Mouse (Mus musculus) limb, embryonic 14.5 days (tissue): ENCODE measurements around the gene Gm42791. TPM values are rescaled to one million over a fixed set of nuclear protein-coding genes. Genes with fewer than 3 reads are reported as not detected.

Experiments used
- ATAC-seq: fragments of 200-750 bp; cut with Nextera tagmentation; 2 replicates; pipeline ENCODE4 v1.8.0; 2017; ENCODE audit warnings: low read depth, moderate number of reproducible peaks, moderate TSS enrichment; ENCODE audit not compliant: low FRiP score
- DNase-seq: peaks from one replicate; pipeline ENCODE4 v3.0.0-alpha.2; 2015; ENCODE audit warnings: low spot score
- H3K27ac ChIP-seq: fragments of 300-500 bp; sonication (generic); replicated peaks from 2 replicates; pipeline ENCODE4 v1.5.1; 2014; ENCODE audit warnings: low read depth, mild to moderate bottlenecking, low read length, moderate library complexity, mixed read lengths
- H3K27me3 ChIP-seq: fragments of 300-500 bp; sonication (generic); 2 replicates; pipeline ENCODE4 v1.6.1; 2014; ENCODE audit warnings: low read length, mixed read lengths; ENCODE audit not compliant: control insufficient read depth, insufficient read depth
- H3K36me3 ChIP-seq: fragments of 300-500 bp; sonication (generic); 2 replicates; pipeline ENCODE4 v1.6.1; 2014; ENCODE audit warnings: mild to moderate bottlenecking, low read length, moderate library complexity, mixed read lengths; ENCODE audit not compliant: control insufficient read depth, insufficient read depth
- H3K4me1 ChIP-seq: fragments of 300-500 bp; sonication (generic); 2 replicates; pipeline ENCODE4 v1.6.1; 2014; ENCODE audit warnings: antibody characterized with exemption, low read length, mixed read lengths; ENCODE audit not compliant: control insufficient read depth, insufficient read depth
- H3K4me2 ChIP-seq: fragments of 300-500 bp; sonication (generic); replicated peaks from 2 replicates; pipeline ENCODE4 v1.6.1; 2014; ENCODE audit warnings: low read depth, mild to moderate bottlenecking, low read length, moderate library complexity; ENCODE audit not compliant: severe bottlenecking
- H3K4me3 ChIP-seq: fragments of 300-500 bp; sonication (generic); replicated peaks from 2 replicates; pipeline ENCODE4 v1.5.1; 2014; ENCODE audit warnings: low read length
- H3K9ac ChIP-seq: fragments of 300-500 bp; sonication (generic); 2 replicates; pipeline ENCODE4 v1.6.1; 2014; ENCODE audit warnings: mild to moderate bottlenecking, low read depth, low read length, moderate library complexity; ENCODE audit not compliant: severe bottlenecking
- H3K9me3 ChIP-seq: fragments of 300-500 bp; sonication (generic); 2 replicates; pipeline ENCODE4 v1.6.1; 2016; ENCODE audit warnings: low read length; ENCODE audit not compliant: control insufficient read depth
- POLR2A ChIP-seq: fragments of 200-500 bp; IDR thresholded peaks from 2 replicates; pipeline ENCODE4 v1.8.0; 2012; ENCODE audit warnings: inconsistent platforms, mild to moderate bottlenecking, moderate library complexity, borderline replicate concordance; ENCODE audit not compliant: insufficient read depth, insufficient read length; ENCODE audit errors: extremely low read depth
- WGBS: fragments of 180-500 bp; shearing (Covaris S2); extraction: QIAGEN DNeasy Blood & Tissue Kit; methylation state at CpG from one replicate; pipeline ENCODE4 v1.1.7; 2014; 5-methylcytosine and 5-hydroxymethylcytosine counted together
- polyA plus RNA-seq, 2 experiments: library from polyadenylated mRNA; depleted of rRNA in 1 of 2; stranded (reverse) in 1 of 2; unstranded in 1 of 2; fragments of >200 nt; fragmentation: Nextera tagmentation in 1 of 2; extraction: Ambion mirVana in 1 of 2; gene quantifications; 2 replicates each; pipeline versions ENCODE4 v1.2.1 to v1.2.3; 2012 to 2014

Gene Gm42791
- polyA plus RNA-seq, 2 experiments: not detected

- no peak for DNase-seq
- H3K4me2 ChIP-seq: no peak overlapping the region
- H3K9me3 ChIP-seq: no peaks in the 10 kb centered on the region
- H3K36me3 ChIP-seq: peaks cover 34% of the 10 kb centered on the region
- no peak for ATAC-seq
- WGBS: 74% methylated on average over 14 of the region's 14 CpGs
- TF ChIP-seq POLR2A: no peak
- H3K27me3 ChIP-seq: no peaks in the 10 kb centered on the region
- H3K4me1 ChIP-seq: no peaks in the 10 kb centered on the region
- no peak overlapping the region for H3K27ac ChIP-seq
- no peak overlapping the region for H3K9ac ChIP-seq
- H3K4me3 ChIP-seq: no peak overlapping the region
Observed at GRCm38 (mm10) chr5:148897069-148897702, 97.8 kb downstream of the Gm42791 start.

DNA sequence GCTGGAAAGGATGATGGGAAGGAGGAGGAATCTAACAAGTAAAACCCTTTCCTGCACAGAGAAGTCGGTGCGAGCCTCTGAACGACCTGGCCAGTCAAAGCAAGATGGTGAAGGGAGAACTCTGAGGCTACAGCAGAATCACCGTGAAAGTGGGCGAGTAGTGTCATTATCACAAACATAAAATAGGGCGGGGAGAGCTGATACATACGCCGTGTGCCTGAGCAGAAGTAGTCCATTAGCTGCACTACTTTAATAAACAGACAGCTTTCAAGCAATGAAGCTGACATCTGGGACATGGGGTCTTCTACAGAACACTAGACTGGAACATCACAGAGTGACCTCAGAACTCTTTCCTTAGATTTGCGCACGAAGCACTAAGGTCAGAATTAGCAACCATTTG is 98.4 kb downstream of the Gm42791 start:
- Histone ChIP-seq H3K4me2 (no peak overlapping the region), H3K27ac (no peak overlapping the region), H3K4me1 (no peaks in the 10 kb centered on the region), H3K9me3 (no peaks in the 10 kb centered on the region), H3K9ac (no peak overlapping the region), H3K27me3 (no peaks in the 10 kb centered on the region), H3K4me3 (no peak overlapping the region), H3K36me3 (peaks cover 36% of the 10 kb centered on the region)
- ATAC-seq: no peak
- DNase-seq: no peak
- TF ChIP-seq POLR2A: no peak
- 87% methylated on average over 10 of the region's 10 CpGs for WGBS

GRCm38 (mm10) chr5:148895833-148896232 is 99.1 kb downstream of the Gm42791 start:
- no peak overlapping the region for H3K27ac ChIP-seq
- WGBS: 64% methylated on average over 7 of the region's 7 CpGs
- H3K4me3 ChIP-seq: no peak overlapping the region
- H3K27me3 ChIP-seq: no peaks in the 10 kb centered on the region
- peaks cover 38% of the 10 kb centered on the region for H3K36me3 ChIP-seq
- H3K4me2 ChIP-seq: no peak overlapping the region
- no peak for ATAC-seq
- no peak for DNase-seq
- no peaks in the 10 kb centered on the region for H3K9me3 ChIP-seq
- no peaks in the 10 kb centered on the region for H3K4me1 ChIP-seq
- H3K9ac ChIP-seq: no peak overlapping the region
- TF ChIP-seq POLR2A: no peak

- Histone ChIP-seq H3K4me1 (no peaks in the 10 kb centered on the region), H3K27me3 (no peaks in the 10 kb centered on the region), H3K36me3 (peaks cover 42% of the 10 kb centered on the region), H3K9ac (no peak overlapping the region), H3K4me3 (no peak overlapping the region), H3K4me2 (no peak overlapping the region), H3K9me3 (no peaks in the 10 kb centered on the region), H3K27ac (no peak overlapping the region)
- ATAC-seq: no peak
- 44% methylated on average over 5 of the region's 5 CpGs for WGBS
- no peak for DNase-seq
- no peak for TF ChIP-seq POLR2A
Observed at GRCm38 (mm10) chr5:148895034-148895433, 99.9 kb downstream of the Gm42791 start.

DNA sequence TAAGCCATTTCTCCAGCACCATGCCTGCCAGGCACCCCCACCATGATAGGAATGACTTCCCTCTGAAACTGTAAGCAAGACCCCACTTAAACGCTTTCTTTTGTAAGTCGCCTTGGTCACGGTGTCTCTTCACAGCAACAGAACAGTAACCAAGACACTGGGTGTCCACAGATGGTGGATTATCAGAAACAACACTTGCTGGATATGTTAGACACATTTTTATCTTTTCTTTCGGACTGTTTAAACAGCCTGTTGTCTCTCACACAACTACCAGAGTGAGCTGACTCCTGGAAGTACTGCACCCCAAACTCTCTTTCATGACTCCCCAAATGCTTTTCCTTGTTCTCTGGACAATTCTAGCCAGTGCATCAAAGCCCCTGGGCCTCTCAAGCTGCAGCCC is 104.7 kb downstream of the Gm42791 start:
- 94% methylated on average over 4 of the region's 4 CpGs for WGBS
- Histone ChIP-seq H3K9me3 (no peaks in the 10 kb centered on the region), H3K4me2 (no peak overlapping the region), H3K4me1 (no peaks in the 10 kb centered on the region), H3K27ac (no peak overlapping the region), H3K36me3 (peaks cover 65% of the 10 kb centered on the region), H3K4me3 (no peak overlapping the region), H3K9ac (no peak overlapping the region), H3K27me3 (no peaks in the 10 kb centered on the region)
- TF ChIP-seq POLR2A: no peak
- no peak for DNase-seq
- no peak for ATAC-seq

DNA sequence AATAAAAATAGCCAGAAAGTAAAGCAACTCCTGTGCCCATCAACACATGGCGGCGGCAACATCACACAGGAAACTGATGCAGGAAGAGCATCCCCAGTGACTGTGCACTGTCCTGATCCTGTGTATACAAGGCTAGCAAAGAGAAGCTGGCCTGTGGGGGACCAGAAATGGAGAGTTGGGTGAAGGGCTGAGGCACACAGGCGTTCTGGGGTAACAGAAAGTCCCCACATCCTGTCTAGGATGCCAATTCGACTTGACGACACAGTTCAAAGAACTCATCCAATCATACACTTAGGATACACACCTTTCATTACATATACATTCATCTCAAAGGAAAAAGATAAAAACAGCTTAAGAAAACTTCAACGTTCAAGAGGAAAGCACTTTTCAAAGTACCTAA is 106.9 kb downstream of the Gm42791 start:
- ATAC-seq (no peak), DNase-seq (no peak)
- Histone ChIP-seq H3K4me1 (no peaks in the 10 kb centered on the region), H3K4me2 (no peak overlapping the region), H3K27me3 (no peaks in the 10 kb centered on the region), H3K9ac (no peak overlapping the region), H3K4me3 (no peak overlapping the region), H3K27ac (no peak overlapping the region), H3K36me3 (peaks cover 63% of the 10 kb centered on the region), H3K9me3 (no peaks in the 10 kb centered on the region)
- 91% methylated on average over 6 of the region's 6 CpGs for WGBS
- TF ChIP-seq POLR2A: no peak
